Mouse (Mus musculus) spleen, adult 2 months (tissue): ENCODE measurements around the gene Nr4a3.

Source experiments
- CTCF ChIP-seq: fragments of 200-500 bp; IDR thresholded peaks from 2 replicates; pipeline ENCODE4 v1.5.1; 2011; ENCODE audit warnings: mild to moderate bottlenecking, inconsistent platforms; ENCODE audit not compliant: insufficient read depth, insufficient read length, insufficient replicate concordance; ENCODE audit errors: extremely low read depth
- POLR2A ChIP-seq: fragments of 200-500 bp; IDR thresholded peaks from 2 replicates; pipeline ENCODE4 v1.6.1; 2011; ENCODE audit warnings: low read depth, low read length, inconsistent platforms

GRCm38 (mm10) chr4:48006355-48006754 lies 38.6 kb upstream of the Nr4a3 start:
- TF ChIP-seq CTCF = no peak
- no peak for TF ChIP-seq POLR2A
